Mouse (Mus musculus) liver, embryonic 14.5 days (tissue): Measurements from ENCODE around the gene C3ar1.

Experiments
- CTCF ChIP-seq: IDR thresholded peaks from 2 replicates; pipeline ENCODE4 v1.5.1; 2016; ENCODE audit warnings: antibody characterized with exemption, low read depth, control low read depth
- EP300 ChIP-seq: IDR thresholded peaks from 2 replicates; pipeline ENCODE4 v1.6.1; 2016; ENCODE audit warnings: antibody characterized with exemption, low read depth

DNA sequence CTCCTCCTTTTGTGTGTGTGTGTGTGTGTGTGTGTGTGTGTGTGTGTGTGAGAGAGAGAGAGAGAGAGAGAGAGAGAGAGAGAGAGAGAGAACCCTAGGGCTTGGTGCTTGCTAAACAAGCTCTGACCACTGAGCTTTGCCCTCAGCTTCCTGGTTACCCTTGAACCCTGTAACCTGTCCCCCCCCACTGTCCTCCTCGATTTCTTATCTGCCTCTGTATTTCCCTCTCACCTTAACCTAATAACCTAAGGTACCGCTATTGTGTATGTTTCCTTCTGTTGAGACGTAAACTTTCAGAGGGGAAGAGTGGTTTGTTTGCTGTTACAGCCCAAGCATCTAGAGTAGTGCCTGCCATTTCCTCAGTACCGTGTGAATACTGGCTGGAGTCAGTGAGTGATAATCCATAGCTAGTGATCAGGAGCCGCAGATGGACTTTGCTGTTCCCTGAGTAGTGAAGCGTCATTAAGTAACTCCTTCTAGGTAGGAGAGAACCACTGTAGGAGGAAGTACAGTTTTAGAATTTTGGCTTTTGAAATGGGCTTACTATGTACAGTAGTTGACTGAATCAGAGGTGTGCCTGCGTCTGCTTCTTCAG, 23.3 kb upstream of the C3ar1 start:
- TF ChIP-seq CTCF (no peak), EP300 (no peak)
